Mouse (Mus musculus) stomach, embryonic 16.5 days (tissue): ENCODE measurements around the gene Pmpca. TPM values are rescaled to one million over a fixed set of nuclear protein-coding genes. Genes with fewer than 3 reads are reported as not detected.
A peak's percentile ranks its signal among the peaks of the same experiment; 100 is the strongest.
"Not testable (repeated sequence)": the region's sequence is repeated elsewhere in the genome, so short reads cannot be mapped to it uniquely, and the experiment has no call there.

Experiments
- ATAC-seq: fragments of 200-750 bp; cut with Nextera tagmentation; 2 replicates; pipeline ENCODE4 v1.8.0; 2017; ENCODE audit warnings: moderate number of reproducible peaks, moderate TSS enrichment; ENCODE audit not compliant: insufficient read depth, low FRiP score
- H3K27ac ChIP-seq: fragments of 300-500 bp; sonication (generic); 2 replicates; pipeline ENCODE4 v1.5.1; 2014; ENCODE audit warnings: low read length
- H3K27me3 ChIP-seq: fragments of 300-500 bp; sonication (generic); 2 replicates; pipeline ENCODE4 v1.6.1; 2014; ENCODE audit warnings: low read length, control low read depth, mixed read lengths; ENCODE audit not compliant: control insufficient read depth, insufficient read depth
- H3K36me3 ChIP-seq: fragments of 300-500 bp; sonication (generic); 2 replicates; pipeline ENCODE4 v1.6.1; 2014; ENCODE audit warnings: low read length; ENCODE audit not compliant: control insufficient read depth, insufficient read depth
- H3K4me1 ChIP-seq: fragments of 300-500 bp; sonication (generic); 2 replicates; pipeline ENCODE4 v1.6.1; 2014; ENCODE audit warnings: low read length, control low read depth, mixed read lengths; ENCODE audit not compliant: control insufficient read depth, insufficient read depth
- H3K4me2 ChIP-seq: fragments of 300-500 bp; sonication (generic); 2 replicates; pipeline ENCODE4 v1.6.1; 2014; ENCODE audit warnings: low read depth, low read length, mixed read lengths
- H3K4me3 ChIP-seq: fragments of 300-500 bp; sonication (generic); replicated peaks from 2 replicates; pipeline ENCODE4 v1.5.1; 2014; ENCODE audit warnings: mild to moderate bottlenecking, low read length
- H3K9ac ChIP-seq: fragments of 300-500 bp; sonication (generic); 2 replicates; pipeline ENCODE4 v1.6.1; 2014; ENCODE audit warnings: low read length
- H3K9me3 ChIP-seq: fragments of 300-500 bp; sonication (generic); replicated peaks from 2 replicates; pipeline ENCODE4 v1.6.1; 2016; ENCODE audit warnings: low read length, control low read depth; ENCODE audit not compliant: control insufficient read depth
- WGBS: fragments of 180-500 bp; shearing (Covaris S2); extraction: QIAGEN DNeasy Blood & Tissue Kit; methylation state at CpG from one replicate; pipeline ENCODE4 v1.1.7; 2014; 5-methylcytosine and 5-hydroxymethylcytosine counted together
- polyA plus RNA-seq: library from polyadenylated mRNA; unstranded; fragments of >200 nt; fragmentation: Nextera tagmentation; extraction: Ambion mirVana; gene quantifications from 2 replicates; pipeline ENCODE4 v1.2.1, GENCODE M21; 2015

Pmpca gene
- polyA plus RNA-seq, 1 experiment from 2014 or later: 97.0 TPM

DNA sequence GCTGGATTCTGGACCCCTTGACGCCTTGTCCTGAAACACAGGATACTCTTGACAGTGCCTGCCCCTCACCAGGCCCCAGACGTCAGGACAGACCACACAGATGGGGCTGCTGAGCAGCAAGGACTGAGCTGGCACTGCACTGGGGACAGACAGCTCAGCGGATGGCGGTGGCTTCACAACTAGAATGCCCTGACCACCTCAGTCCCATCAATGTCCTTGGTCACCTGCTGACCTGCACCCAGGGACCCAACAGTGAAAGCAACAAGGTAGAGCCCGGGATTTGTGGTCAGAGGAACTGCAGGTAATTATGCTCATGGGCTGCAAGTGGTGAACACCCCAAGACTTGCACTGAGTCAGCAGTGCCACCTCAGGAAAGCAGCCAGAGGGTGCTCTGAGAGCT is 26.1 kb upstream of the Pmpca start:
- no peak overlapping the region for H3K27ac ChIP-seq
- no peak for ATAC-seq
- H3K36me3 ChIP-seq: peaks cover 16% of the 10 kb centered on the region; the same call in 1 of the 2 replicates

GRCm38 (mm10) chr2:26363481-26363880 is 25.7 kb upstream of the Pmpca start:
- Histone ChIP-seq H3K4me1 (peaks cover 6% of the 10 kb centered on the region; the same call in 1 of the 2 replicates), H3K4me3 (no peak overlapping the region), H3K9ac (no peak overlapping the region), H3K9me3 (no peaks in the 10 kb centered on the region), H3K27ac (no peak overlapping the region), H3K36me3 (peaks cover 21% of the 10 kb centered on the region; the same call in 1 of the 2 replicates), H3K27me3 (no peaks in the 10 kb centered on the region), H3K4me2 (no peak overlapping the region)
- 53% methylated on average over 5 of the region's 5 CpGs for WGBS
- no peak for ATAC-seq

More for the DNA sequence above, 26.1 kb upstream of the Pmpca start:
- no peaks in the 10 kb centered on the region for H3K9me3 ChIP-seq
- no peak overlapping the region for H3K4me3 ChIP-seq
- H3K9ac ChIP-seq: no peak overlapping the region
- H3K27me3 ChIP-seq: no peaks in the 10 kb centered on the region
- WGBS: 86% methylated on average over 5 of the region's 5 CpGs
- peaks cover 6% of the 10 kb centered on the region; the same call in 1 of the 2 replicates for H3K4me1 ChIP-seq
- no peak overlapping the region for H3K4me2 ChIP-seq

DNA sequence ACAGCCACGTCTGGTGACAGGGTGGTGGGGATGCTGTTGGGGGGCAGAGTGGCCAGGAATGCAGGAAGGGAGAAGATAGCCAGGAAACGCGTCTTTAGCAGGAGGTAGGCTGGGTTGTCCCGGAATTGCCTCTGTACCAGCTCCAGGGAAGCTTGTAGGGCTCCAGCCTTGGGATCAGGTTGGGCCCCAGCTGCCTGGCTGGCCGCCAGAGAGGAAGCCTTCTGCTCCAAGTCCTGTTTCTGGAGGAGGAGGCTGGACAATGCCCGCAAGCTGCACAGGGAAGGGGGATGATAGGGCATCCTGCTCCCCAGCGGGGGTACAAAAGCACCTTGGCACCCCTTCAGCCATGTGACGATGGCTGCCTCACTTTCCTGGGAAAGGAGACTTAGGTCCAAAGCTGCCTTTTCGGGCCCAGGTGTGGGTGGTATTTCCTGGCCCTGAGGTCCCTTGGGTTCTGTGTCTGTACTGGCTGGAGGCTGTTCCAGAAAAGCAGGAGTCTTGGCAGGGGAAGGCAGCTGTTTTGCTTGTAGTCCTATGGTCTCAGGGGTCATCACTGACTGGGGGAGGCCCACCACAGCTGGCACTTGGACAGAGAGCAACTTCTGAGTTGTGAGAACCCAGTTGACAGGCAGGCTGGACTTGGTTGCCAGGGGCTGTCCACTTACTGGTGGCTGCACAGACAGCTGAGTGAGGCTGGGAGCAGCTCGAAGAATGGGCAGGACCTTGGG is 24.2 kb upstream of the Pmpca start:
- ATAC-seq: no peak; the same call in 1 of the 2 replicates
- Histone ChIP-seq H3K9ac (peak overlapping the region; percentile 28; the same call in 1 of the 2 replicates), H3K27me3 (no peaks in the 10 kb centered on the region), H3K36me3 (peaks cover 28% of the 10 kb centered on the region; the same call in 1 of the 2 replicates), H3K27ac (peak overlapping the region; percentile 50; the same call in 1 of the 2 replicates), H3K9me3 (no peaks in the 10 kb centered on the region), H3K4me2 (no peak overlapping the region), H3K4me3 (no peak overlapping the region), H3K4me1 (peaks cover 6% of the 10 kb centered on the region; the same call in 1 of the 2 replicates)
- WGBS: 72% methylated on average over 10 of the region's 10 CpGs

GRCm38 (mm10) chr2:26367911-26368310 is 21.2 kb upstream of the Pmpca start:
- Histone ChIP-seq H3K4me1 (peaks cover 6% of the 10 kb centered on the region; the same call in 1 of the 2 replicates), H3K9ac (no peak overlapping the region), H3K27ac (no peak overlapping the region), H3K36me3 (peaks cover 36% of the 10 kb centered on the region), H3K4me3 (no peak overlapping the region), H3K4me2 (no peak overlapping the region), H3K27me3 (no peaks in the 10 kb centered on the region), H3K9me3 (no peaks in the 10 kb centered on the region)
- WGBS: 91% methylated on average over 6 of the region's 6 CpGs
- no peak for ATAC-seq

- Histone ChIP-seq H3K27ac (no peak overlapping the region), H3K9me3 (no peaks in the 10 kb centered on the region), H3K36me3 (peaks cover 36% of the 10 kb centered on the region), H3K9ac (no peak overlapping the region), H3K27me3 (no peaks in the 10 kb centered on the region), H3K4me1 (peaks cover 6% of the 10 kb centered on the region; the same call in 1 of the 2 replicates), H3K4me2 (no peak overlapping the region), H3K4me3 (no peak overlapping the region)
- 82% methylated on average over 1 of the region's 1 CpGs for WGBS
- no peak for ATAC-seq
Observed at GRCm38 (mm10) chr2:26368572-26368971, 20.6 kb upstream of the Pmpca start.

GRCm38 (mm10) chr2:26372396-26372795 is 16.7 kb upstream of the Pmpca start:
- no peak overlapping the region for H3K27ac ChIP-seq
- no peaks in the 10 kb centered on the region for H3K9me3 ChIP-seq
- no peak for ATAC-seq
- no peak overlapping the region for H3K9ac ChIP-seq
- WGBS: 96% methylated on average over 8 of the region's 8 CpGs
- peaks cover 41% of the 10 kb centered on the region for H3K36me3 ChIP-seq
- H3K4me3 ChIP-seq: no peak overlapping the region
- no peak overlapping the region for H3K4me2 ChIP-seq
- H3K4me1 ChIP-seq: no peaks in the 10 kb centered on the region
- H3K27me3 ChIP-seq: no peaks in the 10 kb centered on the region

DNA sequence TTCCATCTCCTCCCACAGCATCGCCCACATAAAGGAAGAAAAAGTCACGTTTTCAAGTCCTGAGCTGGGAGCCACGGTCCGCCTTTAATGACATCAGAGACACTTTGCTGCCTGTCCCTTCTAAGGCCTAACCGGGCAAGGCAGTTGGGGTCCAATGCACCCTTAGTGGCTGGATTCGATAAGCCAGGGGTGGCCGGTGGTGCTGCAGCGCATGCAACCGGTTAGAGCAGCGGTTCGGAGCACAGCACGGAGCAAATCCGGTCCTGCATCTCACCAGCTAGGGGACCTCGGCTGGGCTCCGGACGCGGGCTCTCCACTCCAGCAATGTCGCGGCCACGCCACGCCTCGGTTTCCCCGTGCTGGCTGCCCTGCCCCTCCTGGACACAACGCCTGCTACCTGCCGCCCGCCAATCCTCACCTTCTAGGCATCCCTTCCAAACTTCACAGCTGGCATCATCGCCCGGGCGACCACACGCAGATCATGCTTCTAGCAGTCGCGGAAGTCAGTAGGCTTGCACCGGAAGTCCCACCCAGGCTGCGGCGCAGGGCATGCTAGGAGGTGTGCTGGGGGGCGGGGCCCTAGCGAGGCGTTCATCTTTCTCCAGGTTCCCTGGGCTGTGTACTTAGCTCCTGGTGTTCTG is 8.9 kb upstream of the Pmpca start, which contains the start of gene Snapc4:
Snapc4 (minus strand) TSS at position 523 of the 641 bp plus-strand sequence.
- under 1% methylated on average over 38 of the region's 38 CpGs for WGBS

GRCm38 (mm10) chr2:26380871-26381270 is 8.3 kb upstream of the Pmpca start:
- Histone ChIP-seq H3K4me2 (peak overlapping the region; percentile 93), H3K4me3 (peak overlapping the region; percentile 87), H3K9ac (peak overlapping the region; percentile 86)
- H3K9me3 ChIP-seq, H3K27me3 ChIP-seq, ATAC-seq, H3K27ac ChIP-seq, H3K36me3 ChIP-seq, H3K4me1 ChIP-seq: not testable (repeated sequence)
- WGBS: 31% methylated on average over 6 of the region's 6 CpGs

More for the DNA sequence above, 8.9 kb upstream of the Pmpca start, which contains the start of gene Snapc4:
- H3K27me3 ChIP-seq: no peaks in the 10 kb centered on the region
- no peaks in the 10 kb centered on the region; the same call in 1 of the 2 replicates for H3K4me1 ChIP-seq
- peak within 1 kb of the TSS; percentile 86 for H3K9ac ChIP-seq
- H3K9me3 ChIP-seq: no peaks in the 10 kb centered on the region
- peak within 1 kb of the TSS; percentile 93 for H3K4me2 ChIP-seq
- peak; percentile 95 for ATAC-seq
- H3K4me3 ChIP-seq: peak within 1 kb of the TSS; percentile 87
- H3K27ac ChIP-seq: peak within 1 kb of the TSS; percentile 47; the same call in 1 of the 2 replicates
- 0 out of 2 replicates have a peak, but pooled peaks cover 9% of the 10 kb centered on the region for H3K36me3 ChIP-seq

DNA sequence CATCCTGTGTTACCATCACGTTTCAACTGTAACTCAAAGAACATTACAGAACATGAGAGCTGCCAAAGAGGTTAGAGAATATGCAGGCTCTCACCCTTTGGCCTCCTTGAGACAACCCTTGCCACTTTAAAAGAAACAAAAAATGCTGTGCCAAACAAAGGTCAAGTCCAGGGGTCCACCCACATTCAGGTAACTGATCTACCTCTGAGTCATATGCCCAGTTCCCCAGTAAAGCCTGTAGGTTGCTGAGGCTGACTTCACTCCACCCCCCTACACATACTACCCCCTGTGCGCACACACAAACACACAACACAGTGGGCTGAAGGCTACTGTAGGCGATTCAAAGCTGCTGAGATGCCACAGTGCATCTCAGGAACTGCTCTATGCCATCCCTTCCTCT is 1.4 kb upstream of the Pmpca start:
- Histone ChIP-seq H3K9ac (no peak overlapping the region), H3K9me3 (no peaks in the 10 kb centered on the region), H3K27me3 (no peaks in the 10 kb centered on the region), H3K27ac (no peak overlapping the region), H3K36me3 (peaks cover 16% of the 10 kb centered on the region; the same call in 1 of the 2 replicates), H3K4me2 (peak overlapping the region; percentile 83), H3K4me3 (0 out of 2 replicates have a peak overlapping the region, but pooled peaks have one; percentile 94), H3K4me1 (peaks cover 14% of the 10 kb centered on the region)
- 82% methylated on average over 3 of the region's 3 CpGs for WGBS
- ATAC-seq: no peak
